Mouse (Mus musculus) adrenal gland, postnatal 4 days (tissue): ENCODE data around the gene Tex26. TPM values are rescaled to one million over a fixed set of nuclear protein-coding genes. Genes with fewer than 3 reads are reported as not detected.
A peak's percentile ranks its signal among the peaks of the same experiment; 100 is the strongest.

Source experiments
- DNase-seq, 2 experiments: peaks; one replicate each; pipeline ENCODE4 v3.0.0; 2021 to 2022; ENCODE audit warnings: low spot score in 2 of 2, mixed read lengths in 2 of 2
- total RNA-seq, 2 experiments: library from RNA; stranded (reverse); gene quantifications; 2 replicates each; pipeline ENCODE4 v1.2.3; 2021

Tex26 gene
- total RNA-seq, 2 experiments from 2014 or later: 0.31 to 0.51 TPM

DNA sequence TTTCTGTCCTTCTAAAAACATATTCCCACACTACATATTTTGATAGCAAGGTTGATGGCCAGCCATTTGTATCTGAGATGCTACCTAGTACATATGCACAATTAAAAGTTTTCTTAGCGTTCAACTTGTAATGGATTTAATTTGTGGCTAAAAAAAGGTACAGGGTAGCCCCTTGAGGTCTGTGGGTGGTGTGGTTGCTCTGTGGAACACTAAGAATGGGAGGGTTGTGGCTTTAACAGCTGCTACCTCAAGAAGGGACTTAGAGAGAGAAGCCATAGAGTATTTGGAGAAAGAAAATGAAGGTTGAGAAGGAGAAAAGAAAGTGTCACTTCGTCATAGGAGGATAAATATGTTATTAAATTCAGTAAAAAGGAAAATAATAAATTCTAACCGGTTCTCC lies 8.5 kb upstream of the Tex26 start:
- DNase-seq: no peak

DNA sequence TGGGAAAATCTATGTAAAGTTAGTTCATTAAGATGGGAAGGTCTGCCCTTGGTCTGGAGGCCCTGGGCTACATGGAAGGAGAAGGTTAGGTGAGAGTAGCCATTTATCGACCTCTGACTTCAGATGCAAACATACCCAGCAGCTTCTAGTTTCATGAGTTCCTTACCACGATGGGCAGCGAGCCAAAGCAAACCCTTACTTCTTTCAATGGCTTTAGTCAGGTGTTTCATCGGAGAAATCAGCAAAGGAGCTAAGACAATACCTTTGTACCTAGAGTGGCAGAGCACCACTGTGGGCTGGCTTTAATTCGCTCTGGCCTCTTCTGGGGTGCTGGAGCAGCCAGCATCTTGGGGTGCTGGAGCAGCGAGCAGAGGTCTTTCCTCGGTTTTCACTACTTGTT lies 5.8 kb upstream of the Tex26 start:
- DNase-seq: no peak

DNA sequence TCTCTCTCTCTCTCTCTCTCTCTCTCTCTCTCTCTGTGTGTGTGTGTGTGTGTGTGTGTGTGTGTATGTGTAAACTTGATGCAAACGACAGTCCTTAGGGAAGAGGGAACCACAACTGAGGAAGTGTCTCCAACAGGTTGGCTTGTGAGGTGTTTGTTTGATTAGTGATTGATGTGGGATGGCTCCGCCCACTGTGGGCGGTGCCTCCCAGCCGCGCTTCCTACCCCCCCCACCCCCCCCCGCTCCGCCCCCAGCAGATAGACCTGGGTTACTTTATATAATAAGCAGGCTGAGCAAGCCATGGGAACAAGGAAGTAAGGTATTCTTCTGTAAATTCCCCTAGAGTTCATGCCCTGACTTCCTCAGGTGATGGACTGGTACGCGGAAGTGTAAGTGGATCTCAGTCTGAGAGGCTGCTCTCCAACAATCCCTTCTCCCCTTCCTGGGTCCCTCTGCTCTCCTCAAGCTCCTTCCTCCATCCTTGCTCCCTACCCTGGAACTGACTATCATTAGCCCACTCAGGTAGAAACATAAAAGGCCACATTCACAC lies 5.2 kb upstream of the Tex26 start:
- DNase-seq: no peak

DNA sequence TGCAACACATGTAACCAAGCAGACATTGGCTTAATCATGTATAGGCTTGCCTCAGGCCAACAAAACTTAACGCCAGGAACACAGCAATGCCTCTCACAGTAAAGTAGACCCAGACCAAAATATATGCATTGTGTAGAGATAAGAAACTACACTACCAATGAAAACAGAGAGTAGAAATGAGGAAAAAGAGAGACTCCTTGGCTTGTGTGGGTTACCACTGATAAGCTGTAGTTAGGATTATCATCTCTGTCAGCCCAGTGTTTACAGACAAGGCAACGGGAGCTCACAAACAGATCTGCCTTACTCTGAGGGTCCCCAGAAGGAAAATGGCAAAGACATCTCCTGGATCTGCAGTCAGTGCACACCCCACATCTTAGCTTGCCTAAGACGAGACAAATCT lies 2.9 kb upstream of the Tex26 start:
- no peak for DNase-seq

DNA sequence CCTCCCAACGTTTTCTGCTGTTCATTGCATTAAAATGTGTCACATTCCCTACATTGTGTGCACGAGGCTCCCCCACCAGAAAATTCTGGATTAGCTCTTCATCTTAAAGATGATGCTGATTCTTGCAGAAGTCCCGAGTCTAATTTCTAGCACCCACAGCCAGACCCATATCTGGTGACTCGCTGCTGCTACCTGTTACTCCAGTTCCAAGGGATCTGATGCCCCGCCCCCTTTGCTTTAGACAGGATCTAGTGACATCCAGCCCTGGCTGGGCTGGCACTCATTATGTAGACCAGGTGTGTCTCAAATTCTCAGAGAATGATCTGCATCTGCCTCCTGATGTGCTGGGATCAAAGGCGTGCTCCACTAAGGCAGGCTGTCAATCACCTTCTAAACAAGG lies 2.3 kb upstream of the Tex26 start:
- no peak for DNase-seq

DNA sequence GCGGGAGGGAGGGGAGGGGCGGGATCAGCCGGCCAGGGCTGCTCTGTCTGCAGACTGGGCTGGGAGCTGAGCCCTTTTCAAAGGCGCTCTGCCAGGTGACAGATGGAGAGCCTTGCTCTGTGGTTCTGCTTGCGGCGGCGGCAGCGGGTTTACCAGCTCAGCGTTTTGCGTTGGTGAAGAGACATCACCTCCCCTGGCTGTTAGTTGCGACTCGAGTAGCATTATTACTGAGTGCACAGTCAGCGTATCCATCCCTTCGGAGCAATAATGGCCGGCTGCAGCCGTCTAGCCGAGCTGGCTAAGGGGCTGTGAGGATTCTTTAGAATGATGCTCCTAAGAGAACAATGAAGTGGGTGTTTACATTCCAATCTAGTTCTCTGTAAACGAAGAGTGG lies 717 bp downstream of the Tex26 start:
- DNase-seq: peak in 1 of 2 experiments; percentile 10

DNA sequence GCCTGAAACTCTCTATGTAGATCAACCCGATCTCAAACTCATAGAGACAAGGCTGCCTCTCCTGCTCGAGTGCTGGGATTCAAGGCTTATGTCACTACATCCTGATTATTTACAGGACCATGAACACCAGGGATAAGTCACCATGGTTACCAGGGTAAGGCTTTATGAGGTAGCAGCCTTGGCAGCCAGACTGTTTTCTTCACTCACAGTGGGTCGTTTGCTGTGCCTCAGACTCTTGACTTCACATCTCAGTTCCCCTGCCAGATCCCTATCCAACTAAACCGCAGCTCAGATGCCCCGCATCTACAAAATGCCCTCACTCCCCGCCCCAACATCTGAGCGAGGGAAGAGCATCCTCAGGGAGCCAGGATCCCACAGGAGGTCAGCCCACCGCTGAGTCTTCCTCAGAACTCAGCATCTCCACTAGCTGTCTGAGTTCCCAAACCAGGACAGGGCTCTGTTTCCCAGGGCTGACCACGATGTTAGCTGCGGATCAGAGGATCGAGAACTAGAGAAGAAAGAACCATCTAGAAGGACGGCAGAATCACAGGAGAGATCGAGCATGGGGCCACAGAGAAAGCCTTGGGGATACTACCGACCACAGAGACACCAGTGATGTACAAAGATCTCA lies 2.3 kb downstream of the Tex26 start:
- DNase-seq: no peak

DNA sequence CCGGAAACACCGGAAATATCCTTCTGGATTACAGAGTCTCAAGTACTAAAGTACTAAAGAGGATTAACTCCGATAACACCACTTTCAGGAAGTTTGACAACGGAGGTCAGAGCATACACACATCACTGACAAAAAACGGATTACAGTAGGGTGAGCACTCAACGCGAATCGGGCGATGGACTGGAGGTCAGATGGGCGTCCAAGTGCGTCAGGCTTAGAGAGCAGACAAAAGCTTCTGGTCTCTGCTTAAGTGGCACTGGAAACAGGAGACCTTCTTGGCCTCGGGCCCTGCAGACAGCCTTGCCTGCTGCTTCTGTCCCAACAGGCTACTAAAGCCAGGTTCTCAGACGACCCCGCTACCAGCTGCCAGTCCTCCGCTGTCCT lies 2.8 kb downstream of the Tex26 start:
- DNase-seq: no peak

DNA sequence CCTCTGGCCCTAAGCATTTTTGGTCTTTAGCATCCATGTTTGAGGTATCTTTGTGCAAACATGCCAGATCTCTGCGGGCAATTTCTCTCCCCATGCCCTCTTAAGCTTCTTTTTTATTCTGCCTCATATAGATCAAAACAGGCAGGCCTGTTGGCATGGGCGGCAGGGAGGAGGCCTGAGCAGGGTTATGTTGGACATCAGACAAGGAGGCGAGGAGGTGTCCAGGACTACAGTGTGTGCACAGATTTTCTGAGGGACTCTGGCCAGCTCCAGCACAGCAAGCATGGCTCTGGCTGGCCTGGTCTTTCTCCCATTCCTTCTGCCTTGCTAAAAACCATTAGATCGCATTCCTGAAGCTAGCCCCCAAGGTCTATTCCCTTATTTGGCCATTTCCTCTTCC lies 5.0 kb downstream of the Tex26 start:
- DNase-seq: no peak

DNA sequence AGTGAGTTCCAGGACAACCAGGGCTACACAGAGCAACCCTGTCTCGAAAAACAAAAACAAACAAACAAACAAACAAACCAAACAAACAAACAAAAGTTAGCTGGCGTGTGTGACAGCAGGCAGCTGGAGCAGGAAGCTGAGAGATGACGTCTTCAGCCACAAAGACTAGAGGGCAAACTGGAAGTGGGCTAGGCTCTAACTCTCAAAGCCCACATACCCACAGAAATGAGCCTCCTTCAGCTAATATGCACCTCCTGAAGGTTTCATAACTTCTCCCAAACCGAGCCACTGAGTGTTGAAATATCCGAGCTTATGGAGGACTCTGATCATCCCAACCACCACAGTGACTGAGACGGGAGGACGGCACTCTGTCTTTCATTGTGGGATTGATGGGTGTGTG lies 7.0 kb downstream of the Tex26 start:
- DNase-seq: no peak

DNA sequence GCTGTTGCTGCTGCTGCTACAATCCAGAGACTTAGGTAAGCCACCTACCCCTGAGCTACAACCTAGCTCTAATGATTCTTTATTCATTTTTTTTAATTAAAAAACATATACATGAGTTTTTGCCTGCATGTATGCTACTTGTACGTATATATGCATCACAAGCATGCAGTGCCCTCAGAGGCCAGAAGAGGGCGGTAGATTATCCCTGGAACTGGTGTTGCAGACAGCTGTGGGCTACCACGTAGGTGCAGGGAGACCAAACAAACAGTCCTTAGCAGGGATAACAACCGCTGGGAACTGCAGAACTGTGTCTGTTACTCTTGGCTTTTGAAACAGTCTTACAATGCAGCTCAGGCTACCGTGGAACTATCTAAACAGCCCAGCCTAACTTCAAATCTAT lies 8.3 kb downstream of the Tex26 start:
- DNase-seq: no peak

DNA sequence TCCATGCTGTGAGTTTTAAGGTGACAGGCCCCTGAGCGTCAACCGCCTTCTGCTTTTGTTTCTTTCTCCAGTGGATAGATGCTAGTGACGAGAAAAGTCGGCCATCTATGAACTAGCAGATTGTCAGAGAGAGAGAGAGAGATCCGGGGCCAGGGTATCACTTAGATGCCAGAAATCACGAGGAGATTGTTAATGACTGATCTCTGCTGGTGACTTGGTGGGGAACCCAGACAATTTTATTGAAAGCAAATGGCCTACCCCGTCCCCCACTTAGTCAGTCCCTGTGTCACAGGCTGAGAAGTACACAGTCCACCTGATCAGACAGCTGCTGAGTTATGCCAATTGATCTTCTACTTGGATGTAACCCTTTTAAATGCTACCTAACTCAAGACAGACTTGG lies 9.9 kb downstream of the Tex26 start:
- DNase-seq: no peak

DNA sequence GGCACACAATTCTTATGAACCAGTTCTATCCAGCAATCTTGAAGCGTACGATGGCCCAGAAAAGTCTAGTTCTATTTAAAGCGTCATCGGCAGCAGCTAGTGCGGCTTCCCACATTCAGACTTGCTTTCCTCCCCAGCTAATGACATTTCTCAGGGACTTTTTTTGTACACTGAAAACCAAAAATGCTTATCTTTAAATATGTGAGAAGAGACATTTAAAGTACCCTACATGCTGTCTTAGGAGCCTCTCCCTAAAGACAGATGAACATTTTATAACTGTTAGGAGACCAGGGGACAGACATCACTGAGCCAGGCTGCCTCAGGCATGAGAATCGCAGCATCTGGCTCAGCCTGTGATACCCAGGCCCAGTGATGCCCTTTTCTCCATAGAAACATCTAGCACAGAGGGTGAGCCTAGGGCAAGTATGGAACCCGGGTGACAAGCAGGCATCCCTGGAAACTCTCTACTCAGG lies 11.8 kb downstream of the Tex26 start:
- no peak for DNase-seq

DNA sequence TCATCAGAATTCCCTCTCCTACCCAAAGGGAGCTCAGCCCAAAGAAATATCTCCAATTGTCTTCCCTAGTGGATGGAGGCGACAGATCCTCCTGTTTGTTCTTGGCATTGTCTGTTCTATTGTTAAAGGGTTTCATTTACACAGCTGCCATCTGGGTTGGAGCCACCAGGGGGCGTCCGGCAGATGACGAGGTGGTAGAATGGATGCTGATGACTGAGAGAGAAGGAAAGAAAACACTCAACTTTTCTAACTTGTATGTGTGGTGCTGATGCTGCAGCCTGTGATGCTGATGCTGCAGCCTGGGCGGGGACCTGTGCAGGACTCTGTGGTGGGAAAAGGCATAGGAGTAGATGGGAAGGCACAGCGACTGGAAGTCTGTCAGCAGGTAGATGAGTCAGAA lies 14.8 kb downstream of the Tex26 start:
- peak; percentile 34 to 41 for DNase-seq

DNA sequence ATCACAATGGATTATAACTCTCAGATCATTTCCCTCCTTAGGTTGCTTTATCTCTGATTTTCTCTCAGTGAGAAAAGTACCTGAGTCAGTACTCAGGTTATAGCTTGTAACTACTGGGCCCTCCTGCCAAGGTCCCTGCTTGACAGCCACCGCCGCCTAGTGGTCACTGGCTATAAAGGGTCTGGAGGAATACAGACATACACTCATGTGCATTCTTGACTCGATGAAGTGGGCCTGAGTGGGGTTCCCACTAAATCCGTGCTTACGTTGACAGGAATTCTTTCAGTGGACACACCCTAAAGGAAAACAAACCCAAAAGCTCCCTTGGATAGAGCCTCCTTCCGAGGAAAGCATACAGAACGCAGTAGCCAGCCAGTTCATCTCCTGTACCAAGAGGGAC lies 17.1 kb downstream of the Tex26 start:
- DNase-seq: no peak

DNA sequence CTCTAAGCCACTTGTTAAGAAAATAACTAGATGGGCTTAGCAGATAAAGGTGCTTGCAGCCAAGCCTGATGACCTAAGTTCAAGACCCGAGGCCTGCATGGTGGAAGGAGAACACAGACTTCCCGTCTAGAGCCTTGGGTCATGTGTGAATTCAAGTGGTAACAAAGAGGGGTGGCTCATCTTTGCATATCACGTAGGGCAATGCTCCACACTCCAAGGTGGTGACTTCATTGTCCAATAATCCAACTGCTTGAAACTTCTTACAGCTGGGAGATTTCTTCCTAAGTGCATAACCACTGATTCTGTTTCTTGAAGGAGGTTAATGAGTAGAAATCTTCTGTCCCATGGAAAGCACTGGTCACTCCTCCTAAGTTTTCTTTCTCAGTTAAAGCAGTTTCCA lies 22.6 kb downstream of the Tex26 start:
- no peak for DNase-seq

DNA sequence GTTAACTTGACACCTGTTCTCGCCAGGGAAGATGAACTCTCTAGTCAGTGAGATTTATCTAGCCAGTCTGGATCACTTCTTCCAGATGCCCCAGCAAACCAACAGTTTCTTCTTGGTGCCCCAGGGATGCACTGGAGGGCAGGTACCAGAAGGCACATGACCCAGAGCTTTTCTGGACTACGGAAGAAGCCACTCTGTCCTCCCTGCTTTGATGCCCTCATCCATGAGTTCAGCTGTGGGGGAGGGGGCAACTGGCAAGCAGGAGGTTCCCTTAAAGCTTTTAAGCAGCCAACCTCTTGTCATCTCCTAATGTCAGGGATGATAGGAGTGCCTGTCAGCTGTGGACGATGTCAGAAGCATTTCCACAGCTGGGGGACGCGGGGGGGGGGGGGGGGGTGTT lies 25.8 kb downstream of the Tex26 start:
- DNase-seq: no peak

DNA sequence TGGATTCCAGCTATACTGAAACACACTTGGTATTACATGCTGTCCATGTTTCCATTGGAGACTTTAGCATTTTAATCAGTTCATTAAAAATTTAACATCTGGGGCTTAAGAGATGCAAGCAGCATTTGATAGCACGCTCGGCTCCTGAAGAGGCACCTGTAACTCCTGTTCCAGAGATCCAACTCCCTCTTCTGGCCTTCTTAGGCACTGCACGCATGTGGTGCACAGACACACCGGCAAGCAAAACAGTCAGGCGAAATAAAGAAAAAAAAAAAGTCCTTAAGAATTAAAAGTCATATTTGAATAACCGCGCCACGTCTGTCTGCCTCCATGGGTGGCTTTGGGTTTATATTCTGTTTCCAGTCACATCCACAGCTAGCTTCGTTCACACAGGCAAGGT lies 34.7 kb downstream of the Tex26 start:
- no peak for DNase-seq

DNA sequence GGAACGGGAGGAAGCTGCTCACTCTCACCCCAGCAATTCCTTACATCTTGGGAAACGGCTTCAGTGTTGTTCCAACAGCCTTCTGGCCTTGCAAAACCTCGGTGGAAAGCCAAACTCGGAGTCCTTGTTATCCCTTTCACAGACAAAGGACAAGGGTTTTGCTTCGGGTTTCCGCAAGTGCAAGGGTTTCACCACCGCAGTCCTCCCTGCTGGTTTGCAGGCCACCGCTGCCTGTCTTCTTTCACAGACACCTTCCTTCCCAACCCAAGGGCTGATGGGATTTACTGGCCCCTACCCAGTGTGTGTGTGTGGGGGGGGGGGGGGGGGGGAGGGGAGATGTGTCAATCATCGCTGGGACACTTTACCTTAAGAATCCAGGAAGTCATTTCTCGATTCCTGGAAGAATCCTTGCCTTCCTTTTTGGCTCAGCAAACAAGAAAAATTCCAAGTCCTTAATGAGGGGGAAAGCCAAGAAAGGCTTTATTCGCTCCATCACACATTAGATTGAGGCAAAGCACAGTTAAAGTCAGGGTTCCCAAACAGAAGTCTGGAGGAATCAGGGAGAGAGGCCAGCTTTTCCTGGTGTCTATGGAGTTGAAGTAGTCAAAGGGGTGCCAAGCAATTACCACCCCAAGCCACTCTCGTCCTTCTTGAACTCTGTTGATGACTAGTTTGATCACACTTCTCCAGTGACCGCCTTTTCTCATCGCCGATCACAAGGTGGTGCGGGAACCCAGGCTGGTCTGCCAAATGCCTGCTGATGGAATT lies 35.4 kb downstream of the Tex26 start:
- no peak for DNase-seq

DNA sequence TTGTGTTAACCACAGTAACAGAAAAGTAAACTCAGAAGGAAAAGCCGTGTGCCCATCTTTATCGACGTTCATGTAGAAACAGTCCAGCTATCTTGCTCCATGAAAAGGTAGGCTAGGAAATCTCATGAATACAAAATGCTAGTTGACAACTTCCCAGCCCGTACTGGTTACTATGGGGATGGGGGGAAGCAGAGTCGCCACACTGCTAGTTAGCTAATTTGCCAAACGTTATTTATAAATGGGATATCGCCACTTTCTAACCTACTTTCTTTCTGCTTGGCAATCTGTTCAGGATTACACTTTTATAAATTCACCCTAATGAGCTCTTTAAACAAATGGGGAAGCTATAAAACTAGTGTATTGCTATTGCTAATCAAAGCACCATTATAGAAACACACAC lies 42.5 kb downstream of the Tex26 start:
- DNase-seq: no peak

DNA sequence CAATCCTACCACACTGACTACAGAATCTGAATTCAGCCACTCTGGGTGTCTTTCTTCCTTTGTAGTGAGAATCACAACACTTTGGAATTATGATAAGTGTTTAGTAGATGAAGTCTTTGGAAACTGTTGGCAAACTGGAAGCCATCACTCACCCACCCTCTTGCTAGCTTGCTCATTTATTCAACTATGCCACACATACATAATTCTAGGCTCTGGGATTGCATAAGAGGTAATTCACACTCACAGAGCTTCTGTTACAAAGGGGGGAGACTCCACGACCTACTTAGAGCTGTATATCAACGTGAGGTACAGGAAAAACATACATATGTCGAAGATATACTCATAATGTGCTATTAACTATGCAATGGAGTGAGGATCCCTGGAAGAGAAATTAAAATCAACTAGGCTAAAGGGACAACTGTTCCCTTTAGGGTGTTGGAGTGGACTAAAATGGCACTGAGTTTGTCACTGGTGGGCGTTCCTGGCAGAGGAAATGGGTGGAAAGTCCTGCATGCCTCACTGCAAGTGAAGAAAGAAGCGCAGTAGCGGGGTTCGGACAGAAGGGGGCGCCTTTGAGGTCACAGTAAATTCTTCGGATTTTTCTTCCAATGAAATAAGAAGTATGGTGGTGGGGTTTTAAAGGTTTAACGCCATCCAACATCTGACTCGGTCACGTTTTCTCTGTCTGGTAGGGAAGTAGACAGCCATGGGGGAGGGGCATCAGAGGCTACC lies 44.0 kb downstream of the Tex26 start:
- no peak for DNase-seq

DNA sequence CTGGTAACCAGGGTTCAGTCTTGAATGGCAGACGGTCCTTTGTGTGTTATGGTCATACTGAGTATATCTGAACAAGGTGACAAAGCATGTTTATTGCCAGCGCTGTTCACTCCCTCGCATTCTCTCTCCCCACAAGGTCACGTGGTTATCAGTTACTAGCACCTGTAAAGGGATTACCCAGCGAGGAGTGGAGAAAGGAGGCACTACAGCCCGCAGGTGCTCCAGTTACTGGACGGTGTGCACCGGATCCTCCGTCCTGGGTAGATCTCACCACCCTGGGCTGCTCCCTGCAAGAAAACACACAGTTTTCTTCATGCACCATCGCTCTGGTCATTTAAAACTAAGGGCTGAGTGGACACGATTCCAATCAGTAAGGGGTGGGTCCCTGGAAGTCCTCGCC lies 44.8 kb downstream of the Tex26 start:
- no peak for DNase-seq
